Mouse (Mus musculus) frontal cortex, postnatal 36 days (tissue): ENCODE measurements around the gene Cdon.

Experiments used
- DNase-seq, 2 experiments: peaks; one replicate each; pipeline ENCODE4 v3.0.0; 2022; ENCODE audit warnings: low spot score in 2 of 2

The Cdon gene

GRCm38 (mm10) chr9:35435565-35435964 lies 14.6 kb downstream of the Cdon start:
- DNase-seq, result no peak

- peak; percentile 22 to 42 for DNase-seq
Measured at GRCm38 (mm10) chr9:35438286-35439061, 17.5 kb downstream of the Cdon start.

- DNase-seq, result peak; percentile 60 to 84
Measured at GRCm38 (mm10) chr9:35439062-35439442, 18.1 kb downstream of the Cdon start.

- no peak for DNase-seq
Measured at GRCm38 (mm10) chr9:35439754-35440153, 18.8 kb downstream of the Cdon start.

- no peak for DNase-seq
Measured at GRCm38 (mm10) chr9:35442476-35442875, 21.5 kb downstream of the Cdon start.

GRCm38 (mm10) chr9:35443618-35444511 lies 22.9 kb downstream of the Cdon start:
- no peak for DNase-seq

- DNase-seq, result no peak
Measured at GRCm38 (mm10) chr9:35444512-35444886, 23.6 kb downstream of the Cdon start.

- no peak for DNase-seq
Measured at GRCm38 (mm10) chr9:35446916-35447315, 26.0 kb downstream of the Cdon start.

GRCm38 (mm10) chr9:35453311-35453710 lies 32.4 kb downstream of the Cdon start:
- no peak for DNase-seq

GRCm38 (mm10) chr9:35459594-35459993 lies 38.7 kb downstream of the Cdon start:
- DNase-seq, result no peak

GRCm38 (mm10) chr9:35467264-35467817 lies 46.4 kb downstream of the Cdon start:
- DNase-seq, result no peak

GRCm38 (mm10) chr9:35468913-35469312 lies 48.0 kb downstream of the Cdon start:
- DNase-seq, result no peak

- DNase-seq, result no peak
Measured at GRCm38 (mm10) chr9:35474104-35474724, 53.3 kb downstream of the Cdon start.

- DNase-seq, result no peak
Measured at GRCm38 (mm10) chr9:35475394-35475793, 54.5 kb downstream of the Cdon start.

- peak; percentile 19 to 44 for DNase-seq
Measured at GRCm38 (mm10) chr9:35479456-35479855, 58.5 kb downstream of the Cdon start.

- no peak for DNase-seq
Measured at GRCm38 (mm10) chr9:35482014-35482898, 61.3 kb downstream of the Cdon start.

- DNase-seq, result no peak
Measured at GRCm38 (mm10) chr9:35483949-35484348, 63.0 kb downstream of the Cdon start.

- no peak for DNase-seq
Measured at GRCm38 (mm10) chr9:35486616-35487015, 65.7 kb downstream of the Cdon start.

- peak; percentile 15 to 51 for DNase-seq
Measured at GRCm38 (mm10) chr9:35488496-35488895, 67.6 kb downstream of the Cdon start.

GRCm38 (mm10) chr9:35491109-35491866 lies 70.4 kb downstream of the Cdon start:
- no peak for DNase-seq
